Mouse (Mus musculus) liver, adult (tissue): ENCODE results near the gene Rab8b.

Experiments used
- GATA4 ChIP-seq: IDR thresholded peaks from 2 replicates; pipeline ENCODE4 v1.6.1; 2014; ENCODE audit warnings: mild to moderate bottlenecking, low read length; ENCODE audit not compliant: insufficient replicate concordance

Gene Rab8b

GRCm38 (mm10) chr9:66919382-66919971, at the start of gene Rab8b:
Gene Rab8b (minus strand): TSS chr9:66919687.
- peak; percentile 33; the same call in 1 of the 2 replicates for TF ChIP-seq GATA4

- no peak for TF ChIP-seq GATA4
These were observed 48.0 kb upstream of the Rab8b start for GRCm38 (mm10) chr9:66967492-66967891.

- no peak for TF ChIP-seq GATA4
These were observed 42.0 kb upstream of the Rab8b start for GRCm38 (mm10) chr9:66961478-66961877.

- no peak for TF ChIP-seq GATA4
These were observed 38.0 kb upstream of the Rab8b start for GRCm38 (mm10) chr9:66957451-66957850.

- no peak for TF ChIP-seq GATA4
These were observed 33.4 kb upstream of the Rab8b start for GRCm38 (mm10) chr9:66952886-66953285.

- no peak for TF ChIP-seq GATA4
These were observed 32.8 kb upstream of the Rab8b start for GRCm38 (mm10) chr9:66952321-66952720.

- no peak for TF ChIP-seq GATA4
These were observed 29.0 kb upstream of the Rab8b start for GRCm38 (mm10) chr9:66948536-66948935.

- peak; percentile 64; the same call in 1 of the 2 replicates for TF ChIP-seq GATA4
These were observed 26.5 kb upstream of the Rab8b start, which contains the start of gene Rps27l for GRCm38 (mm10) chr9:66945647-66946641. Gene Rps27l (plus strand): TSS chr9:66946086.

GRCm38 (mm10) chr9:66945161-66945560, 25.7 kb upstream of the Rab8b start:
- TF ChIP-seq GATA4 = no peak

GRCm38 (mm10) chr9:66938836-66939235, 19.3 kb upstream of the Rab8b start:
- TF ChIP-seq GATA4 = no peak

GRCm38 (mm10) chr9:66937507-66937906, 18.0 kb upstream of the Rab8b start:
- TF ChIP-seq GATA4 = no peak

- TF ChIP-seq GATA4 = no peak
These were observed 14.7 kb upstream of the Rab8b start for GRCm38 (mm10) chr9:66933869-66934808.

- TF ChIP-seq GATA4 = no peak
These were observed 10.9 kb upstream of the Rab8b start for GRCm38 (mm10) chr9:66930351-66930750.

- no peak for TF ChIP-seq GATA4
These were observed 8.4 kb upstream of the Rab8b start for GRCm38 (mm10) chr9:66927696-66928402.
